Mouse (Mus musculus): Measurements from ENCODE around the gene Gm6993. TPM values are rescaled to one million over a fixed set of nuclear protein-coding genes. Genes with fewer than 3 reads are reported as not detected.

Gene Gm6993
- polyA plus RNA-seq, 1 experiment: not detected

GRCm38 (mm10) chr12:31283617-31284136 lies 43.1 kb downstream of the Gm6993 start:
- Histone ChIP-seq H3K4me1 (ENCODE audit: control insufficient read depth, insufficient read depth, low read length) (no peaks in the 10 kb centered on the region), H3K4me3 (replicated peaks; ENCODE audit: insufficient read depth, low read depth, low read length) (no peak overlapping the region), H3K27ac (ENCODE audit: insufficient read depth, low read length) (no peak overlapping the region), H3K27me3 (ENCODE audit: control insufficient read depth, insufficient read depth, low read length) (no peaks in the 10 kb centered on the region)
- TF ChIP-seq CTCF (IDR thresholded peaks at IDR 0.05; ENCODE audit: borderline replicate concordance, insufficient read depth, low read depth, low read length): no peak
- no peak for TF ChIP-seq POLR2A (IDR thresholded peaks at IDR 0.05; ENCODE audit: borderline replicate concordance, insufficient read depth, low read length)
- no peak for DNase-seq
- whole genome bisulfite sequencing: 88% methylated on average over 4 of the region's 4 CpGs

- DNase-seq: no peak
- no peak overlapping the region for H3K4me3 ChIP-seq (replicated peaks; ENCODE audit: insufficient read depth, low read depth, low read length)
- WGBS: 89% methylated on average over 10 of the region's 10 CpGs
- H3K27me3 ChIP-seq (ENCODE audit: control insufficient read depth, insufficient read depth, low read length): no peaks in the 10 kb centered on the region
- TF ChIP-seq CTCF (IDR thresholded peaks at IDR 0.05; ENCODE audit: borderline replicate concordance, insufficient read depth, low read depth, low read length) (no peak), POLR2A (IDR thresholded peaks at IDR 0.05; ENCODE audit: borderline replicate concordance, insufficient read depth, low read length) (no peak)
- no peak overlapping the region for H3K27ac ChIP-seq (ENCODE audit: insufficient read depth, low read length)
- H3K4me1 ChIP-seq (ENCODE audit: control insufficient read depth, insufficient read depth, low read length): no peaks in the 10 kb centered on the region
These were observed 48.5 kb downstream of the Gm6993 start for GRCm38 (mm10) chr12:31289046-31289445.

Other genes starting within 250 kb of the Gm6993 start
- gene Fam110c, start 166.9 kb upstream of the Gm6993 start, polyA plus RNA-seq (2012; rRNA removed): 0.15 and 0.29 TPM in 2 replicates
- gene Lamb1, start 24.5 kb downstream of the Gm6993 start, polyA plus RNA-seq (2012; rRNA removed): 10.6 and 13.2 TPM in 2 replicates
- gene Dld, start 110.7 kb downstream of the Gm6993 start, polyA plus RNA-seq (2012; rRNA removed): 109 and 111 TPM in 2 replicates
- gene Slc26a3, start 150.1 kb downstream of the Gm6993 start, polyA plus RNA-seq (2012; rRNA removed): 0.08 TPM in 2 replicates

Data from cerebellum, adult 2 months (tissue).